Mouse (Mus musculus): ENCODE data around the gene Erlec1. TPM values are rescaled to one million over a fixed set of nuclear protein-coding genes. Genes with fewer than 3 reads are reported as not detected.

The Erlec1 gene
- total and polyA plus RNA-seq, 3 experiments = 11.7 to 70.1 (median 30.3) TPM

- Histone ChIP-seq H3K4me1 (ENCODE audit: insufficient read depth, low read depth, low read length) (no peaks in the 10 kb centered on the region), H3K36me3 (replicated peaks) (no peaks in the 10 kb centered on the region), H3K9me3 (replicated peaks) (no peaks in the 10 kb centered on the region), H3K27me3 (ENCODE audit: insufficient read depth, low read length) (peaks cover 12% of the 10 kb centered on the region), H3K4me3 (ENCODE audit: low read depth, low read length) (no peak overlapping the region)
- ATAC-seq (ENCODE audit: extremely low read depth, insufficient number of reproducible peaks, low FRiP score, poor library complexity, severe bottlenecking) (no peak), DNase-seq (ENCODE audit: low spot score) (no peak)
- TF ChIP-seq CTCF (IDR thresholded peaks at IDR 0.05; ENCODE audit: low read depth, low read length) (no peak), POLR2AphosphoS5 (IDR thresholded peaks at IDR 0.05; ENCODE audit: insufficient replicate concordance, low read depth, low read length) (no peak), GATA1 (IDR thresholded peaks at IDR 0.05; ENCODE audit: borderline replicate concordance, low read length) (no peak), TAL1 (conservative IDR thresholded peaks at IDR 0.05; ENCODE audit: low read depth, low read length) (no peak), GATA2 (IDR thresholded peaks at IDR 0.05; ENCODE audit: borderline replicate concordance, low read depth, low read length) (no peak)
Measured at GRCm38 (mm10) chr11:30896201-30896600, 57.9 kb downstream of the Erlec1 start.

- ATAC-seq (ENCODE audit: extremely low read depth, insufficient number of reproducible peaks, low FRiP score, poor library complexity, severe bottlenecking) (no peak), DNase-seq (ENCODE audit: low spot score) (no peak)
- H3K9me3 ChIP-seq (replicated peaks) = no peaks in the 10 kb centered on the region
- no peak overlapping the region for H3K4me3 ChIP-seq (ENCODE audit: low read depth, low read length)
- TF ChIP-seq POLR2AphosphoS5 (IDR thresholded peaks at IDR 0.05; ENCODE audit: insufficient replicate concordance, low read depth, low read length) = no peak
- no peak for TF ChIP-seq GATA2 (IDR thresholded peaks at IDR 0.05; ENCODE audit: borderline replicate concordance, low read depth, low read length)
- TF ChIP-seq TAL1 (conservative IDR thresholded peaks at IDR 0.05; ENCODE audit: low read depth, low read length) = no peak
- no peak for TF ChIP-seq CTCF (IDR thresholded peaks at IDR 0.05; ENCODE audit: low read depth, low read length)
- no peak for TF ChIP-seq GATA1 (IDR thresholded peaks at IDR 0.05; ENCODE audit: borderline replicate concordance, low read length)
- peaks cover 2% of the 10 kb centered on the region for H3K36me3 ChIP-seq (replicated peaks)
- H3K4me1 ChIP-seq (ENCODE audit: insufficient read depth, low read depth, low read length) = peaks cover 5% of the 10 kb centered on the region; the same call in 1 of the 2 replicates
- peaks cover 21% of the 10 kb centered on the region for H3K27me3 ChIP-seq (ENCODE audit: insufficient read depth, low read length)
Measured at GRCm38 (mm10) chr11:30888153-30888552, 66.0 kb downstream of the Erlec1 start.

GRCm38 (mm10) chr11:30885171-30885871 is 68.8 kb downstream of the Erlec1 start, which contains the start of the genes Gpr75 and Asb3:
Gene Gpr75 (plus strand): TSS chr11:30885358.
Gene Asb3 (plus strand): TSS chr11:30885416.
- DNase-seq (ENCODE audit: low spot score) = no peak
- H3K36me3 ChIP-seq (replicated peaks) = peaks cover 5% of the 10 kb centered on the region
- H3K9me3 ChIP-seq (replicated peaks) = no peaks in the 10 kb centered on the region
- peaks cover 5% of the 10 kb centered on the region; the same call in 1 of the 2 replicates for H3K4me1 ChIP-seq (ENCODE audit: insufficient read depth, low read depth, low read length)
- peaks cover 5% of the 10 kb centered on the region; the same call in 1 of the 2 replicates for H3K27me3 ChIP-seq (ENCODE audit: insufficient read depth, low read length)
- no peak for ATAC-seq (ENCODE audit: extremely low read depth, insufficient number of reproducible peaks, low FRiP score, poor library complexity, severe bottlenecking)
- H3K4me3 ChIP-seq (ENCODE audit: low read depth, low read length) = no peak within 1 kb of the TSS
- TF ChIP-seq TAL1 (conservative IDR thresholded peaks at IDR 0.05; ENCODE audit: low read depth, low read length) = no peak
- TF ChIP-seq GATA2 (IDR thresholded peaks at IDR 0.05; ENCODE audit: borderline replicate concordance, low read depth, low read length) = no peak
- TF ChIP-seq POLR2AphosphoS5 (IDR thresholded peaks at IDR 0.05; ENCODE audit: insufficient replicate concordance, low read depth, low read length) = no peak
- TF ChIP-seq CTCF (IDR thresholded peaks at IDR 0.05; ENCODE audit: low read depth, low read length) = no peak
- TF ChIP-seq GATA1 (IDR thresholded peaks at IDR 0.05; ENCODE audit: borderline replicate concordance, low read length) = no peak

Other genes starting within 250 kb of the Erlec1 start
- gene Psme4, start 182.6 kb downstream of the Erlec1 start, total RNA-seq (2014; fragmentation: Nextera tagmentation) = 131 and 156 TPM in 2 replicates
- gene Psme4, start 182.6 kb downstream of the Erlec1 start, total RNA-seq (2017) = 82.9 and 94.5 TPM in 2 replicates
- 7.0 and 7.5 TPM in 2 replicates for gene Psme4, start 182.6 kb downstream of the Erlec1 start, polyA plus RNA-seq (2012)
- not detected in 2 replicates for gene Gpr75, start 69.0 kb downstream of the Erlec1 start, total RNA-seq (2014; fragmentation: Nextera tagmentation)
- 0.06 TPM in 1 of 2 replicates, not detected in the other for gene Gpr75, start 69.0 kb downstream of the Erlec1 start, total RNA-seq (2017)
- not detected in 2 replicates for gene Gpr75, start 69.0 kb downstream of the Erlec1 start, polyA plus RNA-seq (2012)
- gene Asb3, start 68.9 kb downstream of the Erlec1 start, total RNA-seq (2014; fragmentation: Nextera tagmentation) = 15.7 and 16.1 TPM in 2 replicates
- 26.4 and 26.5 TPM in 2 replicates for gene Asb3, start 68.9 kb downstream of the Erlec1 start, total RNA-seq (2017)
- gene Asb3, start 68.9 kb downstream of the Erlec1 start, polyA plus RNA-seq (2012) = 1.2 and 1.5 TPM in 2 replicates
- 16.0 and 18.1 TPM in 2 replicates for gene Chac2, start 32.0 kb upstream of the Erlec1 start, total RNA-seq (2014; fragmentation: Nextera tagmentation)
- gene Chac2, start 32.0 kb upstream of the Erlec1 start, total RNA-seq (2017) = 43.1 and 56.1 TPM in 2 replicates
- gene Chac2, start 32.0 kb upstream of the Erlec1 start, polyA plus RNA-seq (2012) = 1.6 and 3.2 TPM in 2 replicates
- not detected in 2 replicates for gene Gm17332, start 228.1 kb upstream of the Erlec1 start, total RNA-seq (2014; fragmentation: Nextera tagmentation)
- not detected in 2 replicates for gene Gm17332, start 228.1 kb upstream of the Erlec1 start, total RNA-seq (2017)
- gene Gm17332, start 228.1 kb upstream of the Erlec1 start, polyA plus RNA-seq (2012) = not detected in 2 replicates

Data from G1E (cell line).